Mouse (Mus musculus): ENCODE measurements around the gene Itm2c. TPM values are rescaled to one million over a fixed set of nuclear protein-coding genes. Genes with fewer than 3 reads are reported as not detected.

Gene Itm2c
- polyA plus RNA-seq, 1 experiment, result 0.38 TPM

DNA sequence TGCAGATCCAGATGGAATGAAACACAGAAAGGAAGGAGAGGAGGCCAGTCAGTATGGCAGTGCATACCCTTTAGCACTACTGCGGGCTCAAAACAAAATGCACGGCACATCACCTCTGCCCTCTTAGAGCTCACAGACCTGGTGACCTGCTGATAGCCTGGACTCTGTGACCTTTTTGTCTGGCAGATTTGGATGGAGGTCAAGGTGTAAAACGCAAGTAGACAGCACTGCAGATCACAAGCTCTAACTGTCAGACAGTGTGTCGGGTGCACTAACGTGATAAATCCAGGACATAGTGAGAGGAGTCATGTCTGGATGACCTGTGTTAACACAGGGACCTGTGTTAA, 28.8 kb downstream of the Itm2c start:
- TF ChIP-seq TAL1 (IDR thresholded peaks at IDR 0.05; ENCODE audit: low read length) (no peak), GATA1 (IDR thresholded peaks at IDR 0.05; ENCODE audit: low read length) (no peak)
- no peak overlapping the region for H3K4me3 ChIP-seq (replicated peaks)
- H3K27me3 ChIP-seq (ENCODE audit: control insufficient read depth), result no peaks in the 10 kb centered on the region
- H3K9me3 ChIP-seq (ENCODE audit: control insufficient read depth, low read length), result no peaks in the 10 kb centered on the region
- no peaks in the 10 kb centered on the region for H3K36me3 ChIP-seq (ENCODE audit: control insufficient read depth)
- H3K4me1 ChIP-seq (ENCODE audit: control insufficient read depth), result peaks cover 1% of the 10 kb centered on the region; the same call in 1 of the 2 replicates

DNA sequence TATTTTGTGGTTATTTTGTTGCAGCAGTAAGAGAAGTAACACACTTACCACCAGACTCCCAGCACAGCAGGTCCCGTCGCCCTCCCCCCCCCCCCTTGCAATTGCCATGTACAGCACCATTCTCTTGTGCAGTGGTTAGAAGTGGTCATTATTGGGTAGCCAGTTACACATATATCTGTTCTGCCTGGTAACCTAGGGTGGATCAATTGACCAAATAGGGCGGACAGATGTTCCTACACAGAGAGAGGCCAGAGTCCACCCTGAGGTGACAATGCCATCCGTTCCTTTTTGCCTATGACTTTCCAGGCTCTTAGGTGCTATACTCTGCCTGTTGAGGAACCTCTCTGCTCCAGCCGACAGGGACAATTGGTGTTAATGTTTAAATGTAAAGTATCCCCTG, 31.1 kb downstream of the Itm2c start:
- Histone ChIP-seq H3K9me3 (ENCODE audit: control insufficient read depth, low read length) (no peaks in the 10 kb centered on the region), H3K27me3 (ENCODE audit: control insufficient read depth) (no peaks in the 10 kb centered on the region), H3K4me1 (ENCODE audit: control insufficient read depth) (peaks cover 1% of the 10 kb centered on the region; the same call in 1 of the 2 replicates), H3K4me3 (replicated peaks) (no peak overlapping the region), H3K36me3 (ENCODE audit: control insufficient read depth) (no peaks in the 10 kb centered on the region)
- TF ChIP-seq TAL1 (IDR thresholded peaks at IDR 0.05; ENCODE audit: low read length), result no peak
- TF ChIP-seq GATA1 (IDR thresholded peaks at IDR 0.05; ENCODE audit: low read length), result no peak

DNA sequence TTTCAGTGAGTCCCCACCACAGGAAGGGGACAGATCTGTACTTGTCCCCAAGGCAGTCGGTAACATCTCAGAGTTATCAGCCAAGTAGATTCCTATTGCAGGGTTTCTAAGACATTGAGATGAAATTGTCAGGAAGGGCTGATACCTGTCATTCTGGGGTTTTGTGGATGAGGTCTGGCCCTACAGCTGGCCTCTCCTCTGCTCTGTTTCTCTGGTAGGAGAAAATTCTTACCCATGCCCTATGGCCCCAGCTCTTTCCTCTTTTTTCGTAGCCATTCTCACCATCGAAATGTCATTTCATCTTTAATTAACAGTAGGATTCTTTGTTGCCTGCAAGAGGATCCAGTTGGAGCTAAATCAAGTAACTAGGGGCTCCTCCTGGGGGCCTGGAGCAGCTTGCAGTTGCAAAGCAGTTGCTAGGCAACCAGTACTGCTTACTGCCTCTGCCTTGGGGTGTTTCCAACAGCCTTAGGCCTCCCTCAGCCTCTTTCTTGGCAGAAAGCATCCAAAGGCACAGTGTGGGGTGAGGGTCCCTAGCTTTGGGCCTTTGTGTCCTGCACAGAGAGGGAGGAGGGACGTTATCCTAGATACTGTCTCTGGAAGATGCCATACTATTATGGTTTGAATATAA, 34.1 kb downstream of the Itm2c start, which contains the start of gene 4933407L21Rik:
Gene 4933407L21Rik (plus strand): TSS at position 427 of the 631 bp plus-strand sequence.
- no peaks in the 10 kb centered on the region for H3K4me1 ChIP-seq (ENCODE audit: control insufficient read depth)
- no peaks in the 10 kb centered on the region for H3K9me3 ChIP-seq (ENCODE audit: control insufficient read depth, low read length)
- H3K36me3 ChIP-seq (ENCODE audit: control insufficient read depth), result no peaks in the 10 kb centered on the region
- H3K27me3 ChIP-seq (ENCODE audit: control insufficient read depth), result no peaks in the 10 kb centered on the region
- H3K4me3 ChIP-seq (replicated peaks), result no peak within 1 kb of the TSS
- TF ChIP-seq TAL1 (IDR thresholded peaks at IDR 0.05; ENCODE audit: low read length), result no peak
- TF ChIP-seq GATA1 (IDR thresholded peaks at IDR 0.05; ENCODE audit: low read length), result no peak

DNA sequence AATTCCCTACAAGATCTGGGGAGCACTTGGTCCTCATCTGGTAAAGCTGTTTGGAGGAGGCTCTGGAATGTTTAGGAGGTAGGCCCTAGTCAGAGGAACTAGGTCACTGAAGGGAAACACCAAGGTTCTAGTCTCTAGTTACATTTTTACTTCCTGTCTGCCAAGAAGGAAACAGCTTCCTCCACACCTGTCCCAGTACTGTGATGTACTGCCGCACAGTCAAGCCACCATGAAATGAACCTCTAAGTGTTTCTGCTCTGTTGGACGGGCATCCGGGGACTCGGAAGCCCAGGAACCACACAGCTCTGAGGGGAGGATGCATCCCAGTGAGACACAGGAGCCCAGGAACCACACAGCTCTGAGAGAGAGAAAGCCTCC, 34.6 kb downstream of the Itm2c start:
- Histone ChIP-seq H3K9me3 (ENCODE audit: control insufficient read depth, low read length) (no peaks in the 10 kb centered on the region), H3K36me3 (ENCODE audit: control insufficient read depth) (no peaks in the 10 kb centered on the region), H3K4me3 (replicated peaks) (no peak overlapping the region), H3K4me1 (ENCODE audit: control insufficient read depth) (no peaks in the 10 kb centered on the region), H3K27me3 (ENCODE audit: control insufficient read depth) (no peaks in the 10 kb centered on the region)
- no peak for TF ChIP-seq TAL1 (IDR thresholded peaks at IDR 0.05; ENCODE audit: low read length)
- no peak for TF ChIP-seq GATA1 (IDR thresholded peaks at IDR 0.05; ENCODE audit: low read length)

DNA sequence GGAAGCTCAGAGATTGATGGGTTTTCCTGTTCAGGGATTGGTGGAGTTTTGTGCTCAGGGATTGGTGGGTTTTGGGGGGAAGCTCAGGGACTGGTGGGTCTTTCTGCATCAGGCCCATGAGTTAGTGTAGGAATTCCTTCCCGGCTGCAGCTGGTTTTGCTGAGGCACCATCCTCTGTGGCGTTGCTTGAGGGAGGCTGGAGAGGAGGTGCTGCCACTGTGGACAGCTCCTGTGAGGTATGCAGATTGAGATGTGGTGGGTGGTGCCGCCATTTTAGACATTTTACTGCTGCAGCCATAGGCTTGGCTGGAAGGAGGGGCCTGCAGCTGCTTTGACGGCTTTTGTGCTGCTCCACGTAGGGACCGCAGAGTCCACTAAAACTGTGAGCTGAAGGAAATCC, 35.3 kb downstream of the Itm2c start:
- TF ChIP-seq TAL1 (IDR thresholded peaks at IDR 0.05; ENCODE audit: low read length) (no peak), GATA1 (IDR thresholded peaks at IDR 0.05; ENCODE audit: low read length) (no peak)
- Histone ChIP-seq H3K4me1 (ENCODE audit: control insufficient read depth) (no peaks in the 10 kb centered on the region), H3K4me3 (replicated peaks) (no peak overlapping the region), H3K9me3 (ENCODE audit: control insufficient read depth, low read length) (no peaks in the 10 kb centered on the region), H3K36me3 (ENCODE audit: control insufficient read depth) (no peaks in the 10 kb centered on the region), H3K27me3 (ENCODE audit: control insufficient read depth) (no peaks in the 10 kb centered on the region)

DNA sequence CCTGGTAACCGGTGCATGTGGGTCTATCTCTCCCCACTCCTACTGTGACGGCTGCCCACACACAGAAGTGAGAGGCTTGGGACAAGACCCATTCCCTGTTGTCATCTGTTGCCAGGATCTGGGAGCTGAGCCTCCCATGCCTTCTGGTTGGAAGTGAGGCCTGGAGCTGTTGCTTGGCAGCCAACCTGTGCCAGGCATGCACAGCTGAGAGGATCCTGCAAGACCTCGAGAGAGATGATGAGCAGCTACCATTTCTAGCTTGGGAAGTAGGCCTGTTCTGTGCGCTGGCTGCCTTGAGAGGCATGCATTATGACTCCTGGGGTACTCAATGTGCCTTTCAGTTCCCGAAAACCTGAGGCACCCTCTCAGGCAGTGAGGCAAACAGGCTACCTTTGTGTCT, 37.1 kb downstream of the Itm2c start:
- 0 out of 2 replicates have a peak, but pooled peaks cover 3% of the 10 kb centered on the region for H3K27me3 ChIP-seq (ENCODE audit: control insufficient read depth)
- no peaks in the 10 kb centered on the region for H3K4me1 ChIP-seq (ENCODE audit: control insufficient read depth)
- H3K4me3 ChIP-seq (replicated peaks), result no peak overlapping the region
- no peaks in the 10 kb centered on the region for H3K36me3 ChIP-seq (ENCODE audit: control insufficient read depth)
- TF ChIP-seq GATA1 (IDR thresholded peaks at IDR 0.05; ENCODE audit: low read length), result no peak
- no peak for TF ChIP-seq TAL1 (IDR thresholded peaks at IDR 0.05; ENCODE audit: low read length)
- H3K9me3 ChIP-seq (ENCODE audit: control insufficient read depth, low read length), result no peaks in the 10 kb centered on the region

DNA sequence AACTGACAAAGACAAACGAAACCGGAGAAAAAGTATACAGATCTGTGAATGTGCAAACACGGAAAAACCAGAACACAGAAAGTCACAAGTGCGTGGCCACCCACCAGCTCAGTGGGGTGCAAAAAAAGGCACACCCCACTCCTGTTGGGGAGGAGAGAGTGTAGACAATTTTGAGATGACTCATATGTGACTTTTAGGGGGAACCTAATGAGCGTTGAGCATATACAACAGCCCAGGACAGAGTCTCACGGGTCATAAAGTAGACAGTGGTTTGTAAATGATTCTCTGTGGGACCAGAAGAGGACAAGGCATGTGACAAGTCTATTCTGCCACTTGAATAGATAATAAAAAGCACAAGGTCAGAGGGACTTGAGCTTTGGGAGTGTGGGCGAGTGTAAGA, 39.1 kb downstream of the Itm2c start:
- no peaks in the 10 kb centered on the region for H3K9me3 ChIP-seq (ENCODE audit: control insufficient read depth, low read length)
- H3K27me3 ChIP-seq (ENCODE audit: control insufficient read depth), result 0 out of 2 replicates have a peak, but pooled peaks cover 3% of the 10 kb centered on the region
- no peak overlapping the region for H3K4me3 ChIP-seq (replicated peaks)
- no peak for TF ChIP-seq GATA1 (IDR thresholded peaks at IDR 0.05; ENCODE audit: low read length)
- TF ChIP-seq TAL1 (IDR thresholded peaks at IDR 0.05; ENCODE audit: low read length), result no peak
- H3K4me1 ChIP-seq (ENCODE audit: control insufficient read depth), result no peaks in the 10 kb centered on the region
- H3K36me3 ChIP-seq (ENCODE audit: control insufficient read depth), result no peaks in the 10 kb centered on the region

DNA sequence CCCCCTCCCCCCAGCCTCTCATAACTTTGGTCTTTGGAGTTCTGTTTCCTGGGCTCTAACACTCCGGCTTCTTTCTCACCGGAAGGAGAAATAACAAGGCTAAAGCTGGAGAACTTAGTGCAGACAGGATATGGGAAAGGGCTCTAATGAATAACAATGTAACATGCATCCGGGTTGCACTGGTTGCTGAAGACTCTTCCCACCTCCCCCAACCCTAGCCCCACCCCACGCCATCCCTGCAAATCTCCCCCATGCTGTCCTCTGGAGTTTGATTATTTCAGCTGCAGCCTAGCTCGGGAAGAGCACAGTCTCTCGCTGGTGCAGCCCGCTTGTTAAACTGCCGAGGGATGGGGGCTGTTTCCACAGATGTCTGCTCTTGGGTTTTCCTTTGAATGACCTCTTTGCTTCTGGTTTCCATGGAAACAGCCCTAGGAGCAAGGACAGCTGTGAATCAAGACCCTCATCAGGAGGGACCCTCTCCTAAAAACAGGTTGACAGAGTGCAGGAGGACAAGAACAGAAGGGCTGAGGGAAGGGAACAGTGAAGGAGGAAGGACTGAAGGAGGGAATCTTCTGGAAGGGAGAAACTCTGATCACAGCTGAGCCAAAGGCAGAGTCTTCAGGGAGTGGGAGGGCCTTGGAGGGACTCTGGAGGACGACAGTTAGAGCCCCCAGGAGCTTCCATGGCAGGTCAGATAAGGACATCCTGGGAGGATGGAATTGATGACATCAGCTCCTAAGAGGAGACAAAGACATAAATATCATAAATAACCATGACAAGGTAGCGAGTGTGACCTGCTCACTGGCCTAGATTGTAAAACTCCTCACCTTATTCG, 39.8 kb downstream of the Itm2c start:
- no peaks in the 10 kb centered on the region for H3K4me1 ChIP-seq (ENCODE audit: control insufficient read depth)
- no peak for TF ChIP-seq GATA1 (IDR thresholded peaks at IDR 0.05; ENCODE audit: low read length)
- no peak for TF ChIP-seq TAL1 (IDR thresholded peaks at IDR 0.05; ENCODE audit: low read length)
- no peaks in the 10 kb centered on the region for H3K9me3 ChIP-seq (ENCODE audit: control insufficient read depth, low read length)
- H3K36me3 ChIP-seq (ENCODE audit: control insufficient read depth), result no peaks in the 10 kb centered on the region
- no peak overlapping the region for H3K4me3 ChIP-seq (replicated peaks)
- 0 out of 2 replicates have a peak, but pooled peaks cover 3% of the 10 kb centered on the region for H3K27me3 ChIP-seq (ENCODE audit: control insufficient read depth)

DNA sequence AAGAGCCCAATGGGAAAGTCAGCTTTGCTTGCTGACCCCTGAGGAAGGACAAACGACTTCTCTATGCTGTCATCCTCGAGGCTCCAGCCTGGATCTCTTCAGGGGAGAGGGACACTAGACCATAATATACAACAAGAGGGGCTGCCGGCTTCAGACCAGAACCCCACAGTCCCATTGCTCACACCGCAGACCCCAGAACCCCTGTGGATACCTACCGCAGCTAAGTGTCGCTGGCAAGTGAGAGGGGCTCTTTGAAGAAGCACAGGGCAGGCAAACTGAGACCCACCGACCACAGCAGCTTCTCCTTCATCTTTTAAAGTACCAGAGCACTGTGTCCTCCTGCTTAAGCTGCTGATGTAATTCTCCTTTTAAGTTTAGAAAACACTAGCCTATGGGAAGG, 40.5 kb downstream of the Itm2c start:
- no peak for TF ChIP-seq TAL1 (IDR thresholded peaks at IDR 0.05; ENCODE audit: low read length)
- no peak for TF ChIP-seq GATA1 (IDR thresholded peaks at IDR 0.05; ENCODE audit: low read length)
- Histone ChIP-seq H3K9me3 (ENCODE audit: control insufficient read depth, low read length) (no peaks in the 10 kb centered on the region), H3K4me1 (ENCODE audit: control insufficient read depth) (no peaks in the 10 kb centered on the region), H3K27me3 (ENCODE audit: control insufficient read depth) (0 out of 2 replicates have a peak, but pooled peaks cover 3% of the 10 kb centered on the region), H3K36me3 (ENCODE audit: control insufficient read depth) (no peaks in the 10 kb centered on the region), H3K4me3 (replicated peaks) (no peak overlapping the region)
